ENCODE assay signal across 36 mouse cellular contexts in the genomic region with DNA sequence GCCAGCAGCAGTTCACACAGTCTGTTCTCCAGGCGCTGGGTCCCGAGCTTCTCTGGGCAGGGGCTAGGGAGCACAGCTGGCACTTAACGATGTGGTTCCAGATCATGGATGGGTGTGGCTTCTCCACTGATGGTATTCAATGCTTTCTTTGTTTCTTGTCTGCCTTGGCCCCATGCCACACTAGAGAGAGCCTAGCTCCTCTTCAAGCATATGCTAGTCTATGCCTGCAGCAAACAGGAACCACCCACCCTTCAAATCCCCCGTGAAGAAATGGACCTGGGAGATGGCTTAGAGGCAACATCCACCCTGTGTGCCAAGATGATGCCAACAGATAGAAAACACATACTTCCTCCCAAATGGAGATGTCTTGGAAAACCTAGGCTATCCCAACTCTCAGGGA. TPM values are rescaled to one million over a fixed set of nuclear protein-coding genes. Genes with fewer than 3 reads are reported as not detected.
DNase-seq lines count a peak whose midpoint lies in the region.
"Had no signal": no experiment of that assay in that cellular context is flagged by ENCODE, and none has a peak within 500 bp of the region (broad histone marks: within the 10 kb centered on the region; RNA-seq: fewer than 3 reads in every experiment).

No protein-coding gene starts in this region.

- intact Hi-C loops in left cerebral cortex, postnatal 14 days (cut with DNase I) = no loop called here

- peak; percentile 46 to 61 for DNase-seq in frontal cortex, adult 2 months (ENCODE audit: extremely low spot score in 1 of 2, low spot score in 1 of 2)
- no peak for DNase-seq in frontal cortex, postnatal 14 days (ENCODE audit: low spot score in 2 of 2)
- DNase-seq in left cerebral cortex, postnatal 14 days (ENCODE audit: low spot score in 2 of 2) = peak; percentile 49 to 77
- no peak for DNase-seq in left cerebral cortex, adult 11 months (ENCODE audit: low spot score)
- peak; percentile 25 for DNase-seq in MN1 (ENCODE audit: low spot score)
- DNase-seq in right cerebral cortex, postnatal 25 days = peak; percentile 28
- no peak for DNase-seq in adrenal gland, postnatal 4 days (ENCODE audit: low spot score in 2 of 2)
- DNase-seq: adrenal gland, postnatal 10 days; cerebellum, adult 18-20 months; cerebellum, postnatal 10 days; heart, adult 2 months; kidney, adult 18-20 months; kidney, postnatal 25 days; lung, embryonic 14.5 days; lung, postnatal 14 days; midbrain, embryonic 14.5 days; spleen, adult 18-20 months; thymus, adult 18-20 months; thymus, postnatal 25 days had no signal

RNA-seq across cellular contexts. Expression of a gene that starts 27.1 kb away (rescaled TPM):
- 12.3 and 16.5 TPM in 2 replicates for polyA plus RNA-seq in frontal cortex, adult 2 months (2012; rRNA removed)
- 10 to 100 TPM; 15.9 to 16.6 TPM for total RNA-seq in left cerebral cortex, postnatal 14 days (2021)
- total RNA-seq in adrenal gland, postnatal 4 days (2021) = 10 to 100 TPM; 14.6 to 15.3 TPM
- polyA plus RNA-seq: inflammation-experienced regulatory T-cells, adult 6 months; Patski had no signal

RNA-seq across cellular contexts. Expression of a gene that starts 46.0 kb away (rescaled TPM):
- 0.06 TPM in 1 of 2 replicates, not detected in the other for polyA plus RNA-seq in frontal cortex, adult 2 months (2012; rRNA removed)
- not detected for total RNA-seq in left cerebral cortex, postnatal 14 days (2021)
- not detected for total RNA-seq in adrenal gland, postnatal 4 days (2021)
- total RNA-seq: adrenal gland, postnatal 10 days; heart, adult 2 months; hematopoietic stem cell, adult 5-6 weeks; layer of hippocampus, adult 18-20 months; liver, adult 2 months; monocyte, adult 5-6 weeks had no signal
- polyA plus RNA-seq: cortical plate, adult 2 months; forebrain, embryonic 13.5 days; G1E; heart, adult 2 months; heart, embryonic 12.5 days; heart, postnatal 0 days; hindbrain, embryonic 15.5 days; inflammation-experienced regulatory T-cells, adult 6 months; kidney, embryonic 15.5 days; limb, embryonic 12.5 days; liver, adult 2 months; liver, embryonic 15.5 days; lung, embryonic 14.5 days; midbrain, embryonic 14.5 days; neural tube, embryonic 14.5 days; Patski; stomach, embryonic 16.5 days had no signal

RNA-seq across cellular contexts. Expression of a gene that starts 57.2 kb away (rescaled TPM):
- polyA plus RNA-seq in frontal cortex, adult 2 months (2012; rRNA removed) = 7.9 and 9.3 TPM in 2 replicates
- total RNA-seq in left cerebral cortex, postnatal 14 days (2021) = 1 to 10 TPM; 3.7 to 4.6 TPM
- 10 to 100 TPM; 12.7 to 14.2 TPM for total RNA-seq in adrenal gland, postnatal 4 days (2021)
- total RNA-seq: hematopoietic stem cell, adult 5-6 weeks; monocyte, adult 5-6 weeks had no signal
- polyA plus RNA-seq: G1E had no signal

Comparison
In these comparisons a context has a peak if more than half of its experiments do, and no peak if none do; other contexts are left out.
1. DNase-seq: peak in frontal cortex, adult 2 months (2 of 2), left cerebral cortex, postnatal 14 days (2 of 2), MN1 (single experiment) and right cerebral cortex, postnatal 25 days (single experiment); none in frontal cortex, postnatal 14 days (0 of 2), left cerebral cortex, adult 11 months (single experiment) and adrenal gland, postnatal 4 days (0 of 2).